Mouse (Mus musculus): ENCODE results near the gene Rbm4.

DNA sequence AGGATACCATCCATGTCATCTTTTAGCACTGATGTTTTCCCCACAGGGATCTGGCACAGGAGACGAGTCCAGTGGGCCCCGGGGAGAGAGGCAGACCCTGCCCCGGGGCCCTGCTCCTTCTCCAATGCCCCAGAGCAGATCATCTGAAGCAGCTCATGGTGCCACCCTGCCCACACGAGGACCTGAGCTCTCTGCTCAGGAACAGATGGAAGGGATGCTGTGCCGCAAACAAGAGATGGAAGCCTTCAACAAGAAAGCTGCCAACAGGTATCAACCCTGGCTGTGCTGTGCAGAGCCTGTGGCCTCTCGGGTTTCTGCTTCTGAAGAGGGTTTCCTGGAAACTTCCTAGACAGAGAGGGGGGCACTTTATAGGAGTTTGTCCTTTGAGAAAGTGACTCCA, 43.7 kb downstream of the Rbm4 start:
- no peak for TF ChIP-seq CTCF (IDR thresholded peaks at IDR 0.05; ENCODE audit: low read depth)
- no peak for TF ChIP-seq EP300 (IDR thresholded peaks at IDR 0.05; ENCODE audit: low read depth)
